Mouse (Mus musculus): ENCODE data around the gene Bphl. TPM values are rescaled to one million over a fixed set of nuclear protein-coding genes. Genes with fewer than 3 reads are reported as not detected.

Bphl gene
- polyA plus RNA-seq, 1 experiment from 2014 or later, result 44.4 TPM

DNA sequence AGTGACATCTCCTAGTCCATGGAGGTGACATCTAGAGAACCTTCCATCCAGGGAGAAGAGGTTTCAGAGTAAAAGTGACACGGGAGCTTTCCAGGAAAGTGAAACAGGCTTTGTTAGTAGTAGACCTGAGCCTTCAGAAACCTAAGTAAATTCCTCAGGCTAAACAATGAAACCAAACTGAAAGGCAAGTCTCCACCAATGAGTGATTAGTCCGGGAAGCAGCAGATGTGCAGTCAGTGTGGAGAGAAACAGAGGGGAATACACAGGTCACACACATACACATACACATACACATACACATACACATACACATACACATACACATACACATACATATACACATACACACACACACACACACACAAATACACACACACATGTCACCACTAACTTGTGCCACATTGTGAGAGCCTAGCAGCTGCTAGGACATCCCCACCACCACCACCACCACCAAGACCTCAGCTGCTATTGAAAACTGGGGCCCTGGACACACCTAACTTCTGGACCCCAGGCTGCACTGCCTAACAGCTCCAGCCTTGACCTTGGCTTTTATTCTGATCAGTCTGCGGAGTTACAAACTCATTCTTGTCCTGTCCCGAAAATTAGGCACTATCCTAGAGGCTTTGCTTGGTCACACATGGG, 71.8 kb downstream of the Bphl start:
- Histone ChIP-seq H3K4me3 (no peak overlapping the region), H3K9me3 (replicated peaks) (no peaks in the 10 kb centered on the region), H3K4me1 (replicated peaks) (0 out of 2 replicates have a peak, but pooled peaks cover 4% of the 10 kb centered on the region), H3K4me2 (no peak overlapping the region), H3K27me3 (replicated peaks) (no peaks in the 10 kb centered on the region), H3K27ac (ENCODE audit: poor library complexity, severe bottlenecking) (no peak overlapping the region), H3K36me3 (no peaks in the 10 kb centered on the region), H3K9ac (no peak overlapping the region)
- ATAC-seq (ENCODE audit: insufficient number of reproducible peaks, low FRiP score), result no peak
- WGBS, result 74% methylated on average over 4 of the region's 4 CpGs

DNA sequence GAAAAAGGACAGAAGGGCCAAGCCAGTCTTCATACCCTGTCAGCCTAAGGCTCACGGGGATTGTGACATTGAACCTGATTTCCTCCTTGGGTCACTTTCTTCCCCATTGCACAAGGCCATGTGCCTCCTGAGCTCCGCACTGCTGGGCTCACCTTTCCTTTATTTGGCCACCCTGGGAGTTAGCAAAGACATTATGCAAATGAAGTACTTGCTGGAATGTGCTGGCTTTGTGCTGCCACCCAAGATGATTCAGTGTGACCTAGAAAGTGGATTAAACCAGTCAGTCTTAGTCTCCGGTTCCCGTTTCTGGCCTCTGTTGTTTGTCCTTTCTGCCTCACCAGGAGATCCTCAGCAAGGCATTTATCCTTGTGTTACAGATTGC, 72.3 kb downstream of the Bphl start:
- Histone ChIP-seq H3K4me3 (no peak overlapping the region), H3K36me3 (no peaks in the 10 kb centered on the region), H3K4me2 (no peak overlapping the region), H3K27ac (ENCODE audit: poor library complexity, severe bottlenecking) (no peak overlapping the region), H3K4me1 (replicated peaks) (0 out of 2 replicates have a peak, but pooled peaks cover 4% of the 10 kb centered on the region), H3K27me3 (replicated peaks) (no peaks in the 10 kb centered on the region), H3K9me3 (replicated peaks) (no peaks in the 10 kb centered on the region), H3K9ac (no peak overlapping the region)
- ATAC-seq (ENCODE audit: insufficient number of reproducible peaks, low FRiP score), result no peak
- WGBS, result 57% methylated on average over 4 of the region's 4 CpGs

DNA sequence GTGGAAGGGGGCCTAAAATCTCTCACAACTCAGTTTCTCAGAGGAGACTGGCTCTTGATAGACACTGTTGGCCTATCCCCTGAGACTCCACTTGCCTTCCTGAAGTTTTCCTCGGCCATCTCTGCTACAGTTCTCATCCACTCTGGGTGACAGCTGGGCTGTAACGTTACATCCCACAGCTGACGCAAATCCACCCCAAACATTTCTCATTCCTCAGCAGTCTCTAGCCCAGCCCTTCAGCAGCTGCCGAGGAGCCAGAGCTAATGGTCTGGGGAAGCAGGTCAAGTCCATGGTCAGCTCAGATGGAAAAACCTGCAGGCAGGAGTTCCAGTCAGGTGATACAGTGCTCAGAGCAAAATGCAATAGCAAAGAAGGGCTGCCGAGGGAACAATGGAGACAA, 73.6 kb downstream of the Bphl start:
- no peak for ATAC-seq (ENCODE audit: insufficient number of reproducible peaks, low FRiP score)
- no peak overlapping the region for H3K27ac ChIP-seq (ENCODE audit: poor library complexity, severe bottlenecking)
- no peaks in the 10 kb centered on the region for H3K9me3 ChIP-seq (replicated peaks)
- no peaks in the 10 kb centered on the region for H3K4me1 ChIP-seq (replicated peaks)
- H3K9ac ChIP-seq, result no peak overlapping the region; the same call in 1 of the 2 replicates
- no peak overlapping the region for H3K4me3 ChIP-seq
- 66% methylated on average over 5 of the region's 5 CpGs for WGBS
- no peaks in the 10 kb centered on the region for H3K27me3 ChIP-seq (replicated peaks)
- no peaks in the 10 kb centered on the region for H3K36me3 ChIP-seq
- no peak overlapping the region for H3K4me2 ChIP-seq

GRCm38 (mm10) chr13:34111878-34112277, 74.5 kb downstream of the Bphl start:
- WGBS, result 75% methylated on average over 3 of the region's 3 CpGs
- no peaks in the 10 kb centered on the region for H3K4me1 ChIP-seq (replicated peaks)
- H3K4me3 ChIP-seq, result no peak overlapping the region
- no peaks in the 10 kb centered on the region for H3K9me3 ChIP-seq (replicated peaks)
- no peak overlapping the region for H3K27ac ChIP-seq (ENCODE audit: poor library complexity, severe bottlenecking)
- no peaks in the 10 kb centered on the region for H3K27me3 ChIP-seq (replicated peaks)
- H3K9ac ChIP-seq, result no peak overlapping the region
- no peak for ATAC-seq (ENCODE audit: insufficient number of reproducible peaks, low FRiP score)
- H3K36me3 ChIP-seq, result no peaks in the 10 kb centered on the region
- H3K4me2 ChIP-seq, result no peak overlapping the region

GRCm38 (mm10) chr13:34112369-34113081, 75.1 kb downstream of the Bphl start:
- Histone ChIP-seq H3K27me3 (replicated peaks) (no peaks in the 10 kb centered on the region), H3K9ac (no peak overlapping the region), H3K27ac (ENCODE audit: poor library complexity, severe bottlenecking) (no peak overlapping the region), H3K4me2 (no peak overlapping the region), H3K4me1 (replicated peaks) (no peaks in the 10 kb centered on the region), H3K36me3 (no peaks in the 10 kb centered on the region), H3K9me3 (replicated peaks) (no peaks in the 10 kb centered on the region), H3K4me3 (no peak overlapping the region)
- ATAC-seq (ENCODE audit: insufficient number of reproducible peaks, low FRiP score), result no peak
- 76% methylated on average over 5 of the region's 5 CpGs for WGBS

- Histone ChIP-seq H3K9ac (no peak overlapping the region), H3K36me3 (no peaks in the 10 kb centered on the region), H3K9me3 (replicated peaks) (no peaks in the 10 kb centered on the region), H3K4me3 (no peak overlapping the region), H3K4me1 (replicated peaks) (no peaks in the 10 kb centered on the region), H3K4me2 (no peak overlapping the region), H3K27me3 (replicated peaks) (no peaks in the 10 kb centered on the region), H3K27ac (ENCODE audit: poor library complexity, severe bottlenecking) (no peak overlapping the region)
- 71% methylated on average over 3 of the region's 3 CpGs for WGBS
- ATAC-seq (ENCODE audit: insufficient number of reproducible peaks, low FRiP score), result no peak
These were observed 75.7 kb downstream of the Bphl start for GRCm38 (mm10) chr13:34113086-34113485.

GRCm38 (mm10) chr13:34114654-34115053, 77.3 kb downstream of the Bphl start:
- Histone ChIP-seq H3K9me3 (replicated peaks) (no peaks in the 10 kb centered on the region), H3K4me2 (no peak overlapping the region), H3K27ac (ENCODE audit: poor library complexity, severe bottlenecking) (no peak overlapping the region), H3K27me3 (replicated peaks) (no peaks in the 10 kb centered on the region), H3K4me3 (no peak overlapping the region), H3K4me1 (replicated peaks) (peaks cover 6% of the 10 kb centered on the region; the same call in 1 of the 2 replicates), H3K9ac (no peak overlapping the region), H3K36me3 (no peaks in the 10 kb centered on the region)
- no peak for ATAC-seq (ENCODE audit: insufficient number of reproducible peaks, low FRiP score)
- 75% methylated on average over 4 of the region's 4 CpGs for WGBS

GRCm38 (mm10) chr13:34116508-34116907, 79.1 kb downstream of the Bphl start:
- Histone ChIP-seq H3K4me3 (no peak overlapping the region), H3K27ac (ENCODE audit: poor library complexity, severe bottlenecking) (no peak overlapping the region), H3K9me3 (replicated peaks) (no peaks in the 10 kb centered on the region), H3K27me3 (replicated peaks) (no peaks in the 10 kb centered on the region), H3K4me2 (no peak overlapping the region), H3K9ac (no peak overlapping the region), H3K4me1 (replicated peaks) (peaks cover 6% of the 10 kb centered on the region; the same call in 1 of the 2 replicates), H3K36me3 (no peaks in the 10 kb centered on the region)
- no peak for ATAC-seq (ENCODE audit: insufficient number of reproducible peaks, low FRiP score)
- WGBS, result 64% methylated on average over 6 of the region's 6 CpGs

DNA sequence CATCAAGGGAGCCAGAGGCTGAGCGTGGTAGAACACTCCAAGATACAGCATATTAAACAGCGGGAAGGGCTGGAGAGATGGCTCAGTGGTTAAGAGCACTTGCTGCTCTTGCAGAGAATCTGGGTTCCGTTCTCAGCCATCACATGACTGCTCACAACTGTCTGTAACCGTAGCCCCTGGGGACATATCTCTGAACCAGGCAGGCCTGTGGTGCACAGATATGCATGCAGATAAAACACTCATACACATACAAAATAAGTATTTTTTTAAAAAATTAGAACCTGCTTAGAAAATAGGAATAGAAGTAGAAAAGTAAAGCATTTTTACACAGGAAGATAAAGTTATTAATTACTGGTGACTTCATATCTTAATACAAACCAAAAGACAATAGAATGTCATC, 81.4 kb downstream of the Bphl start:
- H3K4me2 ChIP-seq, result no peak overlapping the region
- no peaks in the 10 kb centered on the region for H3K27me3 ChIP-seq (replicated peaks)
- no peaks in the 10 kb centered on the region for H3K9me3 ChIP-seq (replicated peaks)
- 38% methylated on average over 4 of the region's 4 CpGs for WGBS
- H3K36me3 ChIP-seq, result no peaks in the 10 kb centered on the region
- no peak overlapping the region for H3K9ac ChIP-seq
- no peak overlapping the region for H3K4me3 ChIP-seq
- H3K4me1 ChIP-seq (replicated peaks), result peaks cover 6% of the 10 kb centered on the region; the same call in 1 of the 2 replicates
- ATAC-seq (ENCODE audit: insufficient number of reproducible peaks, low FRiP score), result no peak
- no peak overlapping the region for H3K27ac ChIP-seq (ENCODE audit: poor library complexity, severe bottlenecking)

DNA sequence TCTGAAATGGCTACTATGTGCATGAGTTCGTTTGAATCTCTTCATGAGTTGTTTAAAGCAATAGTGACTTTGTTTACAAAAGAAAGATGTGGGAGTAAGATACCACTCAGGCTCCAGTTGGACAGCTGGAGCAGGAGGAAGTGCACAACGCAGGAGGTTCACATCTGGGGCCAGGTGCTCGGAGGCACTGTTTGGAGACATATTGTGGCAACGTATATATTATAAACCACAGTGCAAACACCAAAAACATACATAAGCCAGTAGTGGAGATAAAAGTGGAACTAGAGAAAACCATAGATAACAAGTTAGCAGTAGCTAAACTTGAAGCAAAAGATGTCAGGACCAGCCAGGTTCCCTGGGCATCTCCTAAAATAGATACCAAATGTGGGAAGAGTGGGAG, 82.0 kb downstream of the Bphl start:
- Histone ChIP-seq H3K36me3 (no peaks in the 10 kb centered on the region), H3K4me2 (no peak overlapping the region), H3K27me3 (replicated peaks) (no peaks in the 10 kb centered on the region), H3K27ac (ENCODE audit: poor library complexity, severe bottlenecking) (no peak overlapping the region), H3K4me1 (replicated peaks) (peaks cover 6% of the 10 kb centered on the region; the same call in 1 of the 2 replicates), H3K9ac (no peak overlapping the region), H3K4me3 (no peak overlapping the region), H3K9me3 (replicated peaks) (no peaks in the 10 kb centered on the region)
- 64% methylated on average over 4 of the region's 4 CpGs for WGBS
- ATAC-seq (ENCODE audit: insufficient number of reproducible peaks, low FRiP score), result no peak

- WGBS, result 91% methylated on average over 2 of the region's 2 CpGs
- no peak overlapping the region for H3K27ac ChIP-seq (ENCODE audit: poor library complexity, severe bottlenecking)
- H3K36me3 ChIP-seq, result no peaks in the 10 kb centered on the region
- no peak overlapping the region for H3K9ac ChIP-seq
- peaks cover 6% of the 10 kb centered on the region; the same call in 1 of the 2 replicates for H3K4me1 ChIP-seq (replicated peaks)
- H3K9me3 ChIP-seq (replicated peaks), result no peaks in the 10 kb centered on the region
- no peak overlapping the region for H3K4me3 ChIP-seq
- no peak overlapping the region for H3K4me2 ChIP-seq
- ATAC-seq (ENCODE audit: insufficient number of reproducible peaks, low FRiP score), result no peak
- H3K27me3 ChIP-seq (replicated peaks), result no peaks in the 10 kb centered on the region
These were observed 83.1 kb downstream of the Bphl start for GRCm38 (mm10) chr13:34120536-34120935.
